Mouse (Mus musculus) midbrain, embryonic 12.5 days (tissue): Measurements from ENCODE around the gene Rab3il1. TPM values are rescaled to one million over a fixed set of nuclear protein-coding genes. Genes with fewer than 3 reads are reported as not detected.

Source experiments
- ATAC-seq: fragments of 200-750 bp; cut with Nextera tagmentation; 2 replicates; pipeline ENCODE4 v1.8.0; 2017; ENCODE audit warnings: low read depth, moderate TSS enrichment, moderate library complexity; ENCODE audit not compliant: low FRiP score
- H3K27ac ChIP-seq: fragments of 300-500 bp; sonication (generic); replicated peaks from 2 replicates; pipeline ENCODE4 v1.5.1; 2016; ENCODE audit warnings: mild to moderate bottlenecking
- H3K27me3 ChIP-seq: fragments of 300-500 bp; sonication (generic); 2 replicates; pipeline ENCODE4 v1.6.1; 2016; ENCODE audit warnings: mild to moderate bottlenecking
- H3K36me3 ChIP-seq: fragments of 300-500 bp; sonication (generic); 2 replicates; pipeline ENCODE4 v1.6.1; 2016
- H3K4me1 ChIP-seq: fragments of 300-500 bp; sonication (generic); 2 replicates; pipeline ENCODE4 v1.6.1; 2016
- H3K4me2 ChIP-seq: fragments of 300-500 bp; sonication (generic); replicated peaks from 2 replicates; pipeline ENCODE4 v1.6.1; 2016; ENCODE audit warnings: mild to moderate bottlenecking, moderate library complexity
- H3K4me3 ChIP-seq: fragments of 300-500 bp; sonication (generic); 2 replicates; pipeline ENCODE4 v1.5.1; 2016; ENCODE audit warnings: mild to moderate bottlenecking
- H3K9ac ChIP-seq: fragments of 300-500 bp; sonication (generic); replicated peaks from 2 replicates; pipeline ENCODE4 v1.6.1; 2016; ENCODE audit warnings: mild to moderate bottlenecking, moderate library complexity
- H3K9me3 ChIP-seq: fragments of 300-500 bp; sonication (generic); 2 replicates; pipeline ENCODE4 v1.6.1; 2016; ENCODE audit warnings: mild to moderate bottlenecking
- WGBS: fragments of 180-500 bp; shearing (Covaris S2); methylation state at CpG from one replicate; pipeline ENCODE4 v1.1.7; 2016; 5-methylcytosine and 5-hydroxymethylcytosine counted together
- polyA plus RNA-seq: library from polyadenylated mRNA; unstranded; fragments of >200 nt; fragmentation: Nextera tagmentation; extraction: Ambion mirVana; gene quantifications from 2 replicates; pipeline ENCODE4 v1.2.1, GENCODE M21; 2016

Gene Rab3il1
- polyA plus RNA-seq, 1 experiment from 2014 or later: 34.2 TPM

DNA sequence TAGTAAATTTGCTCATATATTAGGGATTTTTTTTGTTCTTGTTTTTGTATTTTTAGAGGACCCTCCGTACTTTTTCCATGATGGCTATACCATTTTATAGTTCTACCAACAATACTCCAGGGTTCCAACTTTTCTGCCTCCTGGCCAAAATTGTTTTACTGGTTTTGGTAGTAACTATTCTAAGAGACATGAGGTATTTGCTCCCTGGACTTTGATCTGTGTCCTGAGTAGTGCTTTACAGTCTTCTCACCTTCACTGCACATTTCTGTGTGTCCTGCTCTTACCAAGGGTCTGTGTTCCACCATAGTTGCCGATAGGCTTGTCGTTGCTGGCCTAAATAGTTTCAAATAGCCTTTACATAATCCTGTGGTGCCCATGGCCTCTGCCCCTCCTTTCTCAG lies 36.9 kb downstream of the Rab3il1 start:
- no peak for ATAC-seq
- H3K4me1 ChIP-seq: peaks cover 14% of the 10 kb centered on the region
- no peak overlapping the region for H3K9ac ChIP-seq
- H3K36me3 ChIP-seq: no peaks in the 10 kb centered on the region
- WGBS: 79% methylated on average over 3 of the region's 3 CpGs
- H3K4me3 ChIP-seq: no peak overlapping the region
- H3K9me3 ChIP-seq: no peaks in the 10 kb centered on the region
- H3K27me3 ChIP-seq: peaks cover 20% of the 10 kb centered on the region
- no peak overlapping the region for H3K4me2 ChIP-seq
- no peak overlapping the region for H3K27ac ChIP-seq

DNA sequence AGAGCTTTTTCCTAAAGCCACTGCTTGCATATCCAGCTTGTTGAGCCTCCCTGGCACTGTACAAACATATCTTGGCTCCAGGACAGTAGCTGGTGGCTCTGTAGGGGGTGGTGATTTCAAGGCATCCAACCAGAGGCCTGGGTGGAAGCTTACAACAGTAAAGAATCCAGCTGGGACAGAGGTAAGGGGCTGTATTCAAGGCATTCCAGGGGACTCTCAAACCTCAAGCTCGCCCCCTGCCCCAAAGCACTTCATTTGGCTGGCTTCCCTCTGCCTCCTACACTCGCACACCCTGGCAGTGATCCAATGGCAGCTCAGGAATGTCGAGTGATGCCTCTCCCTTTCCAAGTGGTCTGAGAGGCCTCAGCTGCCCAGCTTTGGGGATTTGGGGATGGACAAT lies 37.4 kb downstream of the Rab3il1 start:
- Histone ChIP-seq H3K27ac (no peak overlapping the region), H3K36me3 (no peaks in the 10 kb centered on the region), H3K9me3 (no peaks in the 10 kb centered on the region), H3K27me3 (peaks cover 24% of the 10 kb centered on the region), H3K9ac (no peak overlapping the region), H3K4me1 (peaks cover 14% of the 10 kb centered on the region), H3K4me2 (no peak overlapping the region), H3K4me3 (no peak overlapping the region)
- ATAC-seq: no peak
- 30% methylated on average over 3 of the region's 3 CpGs for WGBS

DNA sequence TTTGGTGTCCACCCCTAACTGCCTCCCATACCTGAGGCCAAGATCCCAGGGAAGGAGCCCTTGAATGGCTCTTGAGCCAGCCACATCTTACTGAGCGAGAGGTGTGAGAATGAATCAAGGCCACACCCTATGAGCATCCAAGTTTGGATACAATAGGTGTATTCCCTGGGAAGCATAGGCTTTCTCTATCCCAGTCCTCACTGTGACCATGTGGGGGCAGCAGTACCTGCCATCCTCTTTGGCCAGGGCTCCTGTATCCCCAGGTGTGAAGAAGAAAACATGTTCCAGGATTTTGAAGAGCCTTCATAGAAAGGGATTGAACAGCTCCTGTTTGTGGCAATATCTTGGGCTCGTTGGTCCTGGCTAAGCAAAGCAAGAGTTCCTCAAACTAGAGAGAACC lies 38.1 kb downstream of the Rab3il1 start:
- no peaks in the 10 kb centered on the region for H3K36me3 ChIP-seq
- H3K9ac ChIP-seq: no peak overlapping the region
- no peaks in the 10 kb centered on the region for H3K9me3 ChIP-seq
- no peak overlapping the region for H3K4me2 ChIP-seq
- H3K27ac ChIP-seq: no peak overlapping the region
- H3K4me1 ChIP-seq: peaks cover 14% of the 10 kb centered on the region
- H3K4me3 ChIP-seq: no peak overlapping the region
- peaks cover 24% of the 10 kb centered on the region for H3K27me3 ChIP-seq
- WGBS: 82% methylated on average over 2 of the region's 2 CpGs
- no peak for ATAC-seq

DNA sequence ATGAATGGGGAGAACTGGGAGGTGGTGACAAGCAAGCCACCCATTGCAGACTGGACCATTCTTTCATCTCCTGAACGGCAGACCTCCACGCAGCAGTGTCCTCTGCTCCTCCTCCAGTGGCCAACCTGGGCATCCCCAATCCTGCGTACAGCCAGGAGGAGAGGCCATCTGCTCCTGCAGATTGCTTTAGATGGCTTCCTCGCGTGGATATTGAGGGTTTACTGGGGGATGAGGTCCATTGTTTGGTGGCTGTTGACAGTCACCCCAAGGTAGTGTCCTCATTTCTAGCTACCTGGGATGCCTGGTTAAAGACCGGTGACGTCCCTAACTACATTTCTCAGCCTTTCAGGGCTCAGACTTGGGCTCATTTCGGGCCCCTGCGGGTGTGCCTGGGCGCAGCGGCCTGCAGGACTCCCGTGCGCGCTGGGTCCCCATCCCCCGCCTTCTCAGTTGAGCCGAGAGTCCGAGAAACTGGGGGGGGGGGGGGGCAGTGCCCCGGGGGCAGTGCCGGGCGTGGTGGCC lies 39.5 kb downstream of the Rab3il1 start:
- Histone ChIP-seq H3K4me2 (peak overlapping the region; percentile 99), H3K4me1 (peaks cover 14% of the 10 kb centered on the region), H3K36me3 (no peaks in the 10 kb centered on the region), H3K27me3 (peaks cover 24% of the 10 kb centered on the region), H3K27ac (no peak overlapping the region), H3K4me3 (peak overlapping the region; percentile 60), H3K9me3 (no peaks in the 10 kb centered on the region), H3K9ac (peak overlapping the region; percentile 66)
- 0 out of 2 replicates have a peak, but pooled peaks have one; percentile 7 for ATAC-seq
- WGBS: 6% methylated on average over 17 of the region's 20 CpGs

DNA sequence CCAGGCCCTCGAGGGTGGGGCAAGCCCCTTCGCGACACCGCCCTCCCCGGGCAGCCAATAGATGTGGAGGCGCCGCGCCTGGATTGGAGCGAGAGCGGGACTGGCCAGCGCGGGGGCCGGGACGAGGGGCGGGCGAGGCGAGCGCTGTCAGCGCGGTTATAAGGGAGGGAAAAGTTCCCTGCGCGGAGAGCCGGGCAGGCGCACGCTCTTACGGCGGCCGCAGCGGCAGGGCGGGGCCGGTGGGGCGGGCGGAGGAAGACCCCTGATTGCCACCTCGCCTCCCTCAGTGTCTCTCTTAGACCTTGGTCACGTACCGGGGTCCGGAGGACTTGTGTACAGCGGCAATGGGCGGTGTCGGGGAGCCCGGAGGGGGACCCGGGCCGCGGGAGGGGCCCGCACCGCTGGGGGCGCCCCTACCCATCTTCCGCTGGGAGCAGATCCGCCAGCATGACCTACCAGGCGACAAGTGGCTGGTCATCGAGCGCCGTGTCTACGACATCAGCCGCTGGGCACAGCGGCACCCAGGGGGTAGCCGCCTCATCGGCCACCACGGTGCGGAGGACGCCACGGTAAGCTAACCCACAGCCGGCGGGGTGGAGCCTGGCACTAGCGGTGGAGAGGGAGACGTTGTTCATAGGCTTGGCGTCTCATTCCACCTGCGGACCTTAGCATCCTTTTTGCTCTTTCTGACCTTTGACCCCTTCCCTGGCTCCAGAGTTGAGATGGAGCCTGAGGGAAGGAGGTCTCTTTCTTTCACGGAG lies 40.1 kb downstream of the Rab3il1 start, which contains the start of gene Fads3:
Fads3 (plus strand) TSS at position 182 of the 761 bp plus-strand sequence.
- H3K4me1 ChIP-seq: peaks cover 14% of the 10 kb centered on the region
- peak within 1 kb of the TSS; percentile 99 for H3K4me2 ChIP-seq
- peaks cover 24% of the 10 kb centered on the region for H3K27me3 ChIP-seq
- H3K36me3 ChIP-seq: no peaks in the 10 kb centered on the region
- ATAC-seq: peak; percentile 89
- WGBS: under 1% methylated on average over 67 of the region's 69 CpGs
- peak within 1 kb of the TSS; percentile 60 for H3K4me3 ChIP-seq
- H3K27ac ChIP-seq: 0 out of 2 replicates have a peak within 1 kb of the TSS, but pooled peaks have one; percentile 30
- peak within 1 kb of the TSS; percentile 66 for H3K9ac ChIP-seq
- H3K9me3 ChIP-seq: no peaks in the 10 kb centered on the region

DNA sequence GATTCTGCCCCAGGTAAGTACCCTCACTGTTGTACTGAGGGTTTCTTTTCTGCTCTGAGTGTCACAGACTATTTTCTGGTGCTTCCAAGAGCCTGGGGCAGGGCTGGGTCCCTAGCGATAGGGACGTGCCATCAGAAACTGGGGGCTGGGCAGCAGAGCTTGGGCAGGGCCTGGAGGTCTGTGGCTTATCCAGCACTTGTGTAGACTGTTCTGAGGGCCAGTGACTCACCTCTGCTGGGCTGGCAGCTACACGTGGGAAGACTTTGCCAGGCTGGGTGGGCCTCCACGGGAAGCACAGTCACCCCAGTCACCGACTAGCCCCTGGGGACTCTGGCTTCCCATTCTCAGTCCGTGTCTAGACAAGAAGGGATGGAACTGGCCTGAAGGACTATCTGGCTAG lies 40.8 kb downstream of the Rab3il1 start:
- H3K27me3 ChIP-seq: peaks cover 24% of the 10 kb centered on the region
- no peak; the same call in 1 of the 2 replicates for ATAC-seq
- H3K9me3 ChIP-seq: no peaks in the 10 kb centered on the region
- H3K4me2 ChIP-seq: peak overlapping the region; percentile 99
- peaks cover 14% of the 10 kb centered on the region for H3K4me1 ChIP-seq
- no peak overlapping the region for H3K27ac ChIP-seq
- 61% methylated on average over 6 of the region's 6 CpGs for WGBS
- H3K36me3 ChIP-seq: no peaks in the 10 kb centered on the region
- peak overlapping the region; percentile 60 for H3K4me3 ChIP-seq
- H3K9ac ChIP-seq: peak overlapping the region; percentile 66

DNA sequence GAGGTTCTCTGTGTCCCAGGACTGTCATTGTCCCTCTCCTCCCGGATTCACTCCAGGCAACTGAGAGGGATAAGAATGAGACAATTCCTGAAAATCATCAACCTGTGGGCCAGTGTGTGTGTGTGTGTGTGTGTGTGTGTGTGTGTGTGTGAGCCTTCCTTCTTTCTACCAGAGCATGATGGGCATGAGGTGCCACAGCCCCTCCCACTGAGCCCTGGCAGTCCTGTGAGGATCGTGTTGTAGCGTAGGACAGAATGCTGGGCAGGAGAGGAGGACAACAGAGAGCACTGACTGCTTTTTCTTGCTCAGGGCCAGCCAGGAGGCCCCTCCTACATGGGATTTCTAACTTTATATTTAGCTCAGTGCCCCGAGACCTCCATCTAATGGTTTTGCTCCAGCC lies 41.3 kb downstream of the Rab3il1 start:
- peak overlapping the region; percentile 99; the same call in 1 of the 2 replicates for H3K4me2 ChIP-seq

DNA sequence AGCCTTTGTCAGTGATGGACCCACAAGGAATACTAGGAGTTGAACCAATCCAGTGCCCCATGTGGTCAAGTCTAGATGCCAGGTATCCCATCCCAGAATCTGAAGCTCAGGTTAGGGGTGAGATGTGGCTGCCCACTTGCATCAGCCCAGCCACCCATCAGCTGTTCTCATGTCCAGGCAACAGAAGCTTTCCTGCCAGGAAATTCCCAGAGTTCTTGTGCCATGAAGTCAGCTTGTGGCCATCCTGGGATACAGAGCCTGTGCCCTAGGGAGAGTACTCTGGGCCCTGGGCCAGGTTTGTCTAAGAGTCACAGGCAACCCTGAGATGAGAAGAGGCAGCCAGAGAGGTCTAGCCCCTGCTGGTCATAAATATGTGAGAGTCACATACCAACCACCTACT lies 42.2 kb downstream of the Rab3il1 start:
- Histone ChIP-seq H3K9ac (no peak overlapping the region), H3K36me3 (no peaks in the 10 kb centered on the region), H3K4me3 (no peak overlapping the region), H3K9me3 (no peaks in the 10 kb centered on the region), H3K27ac (no peak overlapping the region), H3K4me2 (no peak overlapping the region), H3K4me1 (peaks cover 14% of the 10 kb centered on the region), H3K27me3 (peaks cover 24% of the 10 kb centered on the region)
- ATAC-seq: no peak

More for the DNA sequence above, 41.3 kb downstream of the Rab3il1 start:
- Histone ChIP-seq H3K36me3 (no peaks in the 10 kb centered on the region), H3K27ac (no peak overlapping the region), H3K4me3 (no peak overlapping the region), H3K9me3 (no peaks in the 10 kb centered on the region), H3K9ac (no peak overlapping the region), H3K4me1 (peaks cover 14% of the 10 kb centered on the region), H3K27me3 (peaks cover 24% of the 10 kb centered on the region)
- no peak for ATAC-seq
- WGBS: 90% methylated on average over 4 of the region's 4 CpGs

DNA sequence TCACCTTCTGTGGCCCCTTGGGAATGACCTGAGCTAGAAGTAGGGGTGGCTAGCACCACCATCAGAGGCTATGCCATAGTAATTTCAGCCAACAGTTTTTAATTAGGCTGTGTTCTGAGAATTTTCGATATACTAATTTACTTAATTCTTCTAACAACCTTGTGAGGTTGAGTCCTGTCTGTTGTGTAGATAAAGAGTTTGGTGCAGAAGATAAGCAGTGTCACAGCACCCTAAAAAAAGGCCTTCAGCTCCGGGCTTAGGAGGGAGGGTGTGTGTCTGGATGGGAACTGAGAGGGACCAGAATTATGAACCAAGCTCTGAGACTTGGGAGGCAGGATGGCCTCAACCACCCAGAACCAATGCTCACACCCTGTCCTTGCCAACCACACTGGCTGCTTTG lies 44.2 kb downstream of the Rab3il1 start:
- WGBS: 87% methylated on average over 2 of the region's 2 CpGs
- Histone ChIP-seq H3K4me1 (peaks cover 13% of the 10 kb centered on the region), H3K9me3 (no peaks in the 10 kb centered on the region), H3K27me3 (peaks cover 19% of the 10 kb centered on the region), H3K9ac (no peak overlapping the region), H3K4me2 (no peak overlapping the region), H3K4me3 (no peak overlapping the region), H3K36me3 (no peaks in the 10 kb centered on the region), H3K27ac (no peak overlapping the region)
- no peak for ATAC-seq

DNA sequence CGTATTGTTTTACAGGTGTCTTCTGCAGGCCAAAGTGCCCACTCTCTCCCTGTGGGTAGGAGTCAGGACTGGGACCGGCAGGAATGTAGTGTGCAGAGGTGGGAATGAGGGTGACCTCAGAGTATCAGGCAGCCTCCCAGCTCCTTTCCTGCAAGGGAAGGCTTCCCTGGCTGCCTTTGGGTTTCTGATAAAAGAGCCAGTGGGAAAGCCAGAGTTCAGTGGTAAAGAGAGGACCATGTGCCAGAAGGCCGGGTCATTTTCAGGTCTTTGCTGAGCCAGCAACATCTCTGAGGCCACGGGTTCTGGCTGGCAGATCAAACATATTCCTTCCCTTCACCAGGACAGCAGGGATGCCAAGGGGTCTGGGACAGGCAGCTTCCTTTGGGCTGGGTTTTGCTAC lies 44.9 kb downstream of the Rab3il1 start:
- no peak overlapping the region for H3K4me3 ChIP-seq
- H3K9me3 ChIP-seq: no peaks in the 10 kb centered on the region
- ATAC-seq: no peak
- peaks cover 8% of the 10 kb centered on the region for H3K4me1 ChIP-seq
- H3K27me3 ChIP-seq: peaks cover 14% of the 10 kb centered on the region
- H3K4me2 ChIP-seq: no peak overlapping the region
- H3K27ac ChIP-seq: no peak overlapping the region
- no peaks in the 10 kb centered on the region for H3K36me3 ChIP-seq
- 79% methylated on average over 4 of the region's 4 CpGs for WGBS
- no peak overlapping the region for H3K9ac ChIP-seq

DNA sequence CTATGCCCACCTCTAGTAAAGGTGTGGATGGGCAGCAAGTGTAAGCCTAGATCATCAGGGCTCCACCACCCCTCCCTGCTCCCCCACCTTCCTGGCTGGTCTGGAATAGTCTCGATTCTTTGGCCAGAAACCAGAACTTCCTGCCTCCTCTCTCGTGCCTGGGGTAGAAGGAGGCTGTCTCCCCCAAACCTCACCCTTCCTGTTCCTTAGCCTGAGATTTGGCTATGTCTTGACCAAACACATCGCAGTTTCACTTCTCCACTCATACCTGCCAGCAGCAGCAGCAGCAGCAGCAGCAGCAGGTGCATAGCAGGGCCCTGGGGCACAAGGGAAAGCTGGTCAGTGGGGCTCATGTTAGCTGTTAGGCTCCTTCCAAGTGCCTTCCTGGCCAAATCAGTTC lies 45.5 kb downstream of the Rab3il1 start:
- no peaks in the 10 kb centered on the region for H3K36me3 ChIP-seq
- peaks cover 4% of the 10 kb centered on the region for H3K4me1 ChIP-seq
- no peak overlapping the region for H3K4me3 ChIP-seq
- H3K9ac ChIP-seq: no peak overlapping the region
- WGBS: 71% methylated on average over 3 of the region's 3 CpGs
- ATAC-seq: no peak
- no peaks in the 10 kb centered on the region for H3K9me3 ChIP-seq
- H3K27ac ChIP-seq: no peak overlapping the region
- H3K4me2 ChIP-seq: no peak overlapping the region
- H3K27me3 ChIP-seq: peaks cover 13% of the 10 kb centered on the region

DNA sequence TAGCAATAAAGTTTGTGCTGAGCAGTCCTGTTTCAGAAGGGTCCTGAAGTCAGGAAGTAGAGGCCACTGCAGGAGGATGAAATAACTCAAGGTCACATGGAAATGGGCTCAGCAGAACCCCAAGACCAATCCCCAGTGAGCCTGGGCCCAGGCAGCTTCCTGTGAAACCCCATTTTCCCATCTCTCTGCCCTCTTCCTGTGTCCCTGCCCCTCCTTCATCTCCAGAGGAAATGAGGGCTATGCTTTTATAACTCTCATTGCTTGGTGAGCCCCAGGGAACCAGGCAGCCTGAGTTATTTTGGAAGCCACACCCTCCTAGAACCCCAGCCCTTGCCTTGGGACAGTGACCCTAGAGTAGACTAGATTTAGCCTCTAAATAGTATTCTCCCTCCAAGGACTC lies 48.1 kb downstream of the Rab3il1 start:
- Histone ChIP-seq H3K27ac (no peak overlapping the region), H3K9ac (no peak overlapping the region), H3K4me2 (no peak overlapping the region), H3K4me3 (no peak overlapping the region), H3K27me3 (no peaks in the 10 kb centered on the region), H3K9me3 (no peaks in the 10 kb centered on the region), H3K36me3 (no peaks in the 10 kb centered on the region), H3K4me1 (no peaks in the 10 kb centered on the region)
- ATAC-seq: no peak
